Mouse (Mus musculus) cerebellum, adult 2 months (tissue): ENCODE data around the gene Dusp16.

ENCODE experiments used
- CTCF ChIP-seq: fragments of 200-500 bp; IDR thresholded peaks from 2 replicates; pipeline ENCODE4 v1.5.1; 2011; ENCODE audit warnings: low read depth, mild to moderate bottlenecking, control low read depth, low read length, moderate library complexity, borderline replicate concordance; ENCODE audit not compliant: insufficient read depth
- POLR2A ChIP-seq: fragments of 200-500 bp; IDR thresholded peaks from 2 replicates; pipeline ENCODE4 v1.6.1; 2011; ENCODE audit warnings: low read length, control low read depth, borderline replicate concordance; ENCODE audit not compliant: insufficient read depth

DNA sequence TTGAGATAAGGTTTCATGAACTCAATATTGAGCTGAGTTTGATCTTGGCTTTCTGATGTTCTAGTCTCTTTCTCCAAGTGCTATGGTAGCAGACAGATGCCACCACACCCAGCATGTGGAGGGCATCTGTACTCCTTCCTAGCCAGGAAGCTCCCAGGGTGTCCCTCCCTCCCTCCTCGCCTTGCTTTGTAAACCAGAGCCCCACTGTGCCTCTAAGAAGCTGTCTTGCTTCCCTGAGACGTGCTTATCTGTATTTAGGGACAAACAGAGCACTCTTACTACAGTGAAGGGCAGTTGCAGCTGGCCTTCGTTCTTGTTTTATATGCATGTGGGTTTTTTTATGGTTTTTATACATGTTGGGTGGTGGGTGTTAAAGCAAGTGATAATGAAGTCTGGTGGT is 79.1 kb downstream of the Dusp16 start:
- no peak for TF ChIP-seq CTCF
- TF ChIP-seq POLR2A, result no peak
